Mouse (Mus musculus): ENCODE results near the gene Cdh13. TPM values are rescaled to one million over a fixed set of nuclear protein-coding genes. Genes with fewer than 3 reads are reported as not detected.

Cdh13 gene
- polyA plus RNA-seq, 1 experiment: 4.5 TPM

DNA sequence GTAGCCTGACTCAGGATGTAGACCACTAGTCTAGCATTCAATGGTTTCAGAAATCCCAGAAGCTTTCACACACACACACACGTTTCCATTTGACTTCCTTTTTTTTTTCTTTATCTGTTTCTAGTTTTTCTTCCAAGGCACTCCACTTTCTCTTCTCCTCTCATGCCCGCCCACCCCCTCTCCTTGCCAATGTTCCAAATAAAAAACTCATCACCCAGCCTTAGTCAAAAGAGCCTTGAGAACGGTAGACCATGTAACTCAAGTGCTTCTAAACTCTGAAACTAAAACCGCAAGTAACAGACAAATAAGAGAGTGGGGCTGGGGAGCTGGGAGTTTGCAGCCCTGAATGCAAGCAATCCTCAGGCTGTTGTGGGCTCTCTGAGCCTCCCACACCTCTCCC is 69.5 kb downstream of the Cdh13 start:
- no peak for TF ChIP-seq CTCF (IDR thresholded peaks at IDR 0.05; ENCODE audit: control insufficient read depth, insufficient read depth, insufficient replicate concordance, low read depth, low read length)
- no peak for TF ChIP-seq POLR2A (IDR thresholded peaks at IDR 0.05; ENCODE audit: control insufficient read depth, low read depth, low read length)
- no peaks in the 10 kb centered on the region for H3K4me1 ChIP-seq (ENCODE audit: control insufficient read depth, insufficient read depth, low read length)
- H3K4me3 ChIP-seq (ENCODE audit: control insufficient read depth, low read depth, low read length): no peak overlapping the region
- H3K27ac ChIP-seq (ENCODE audit: control insufficient read depth, insufficient read depth, low read depth, low read length): no peak overlapping the region
- H3K36me3 ChIP-seq (ENCODE audit: control insufficient read depth, insufficient read depth, low read length): no peaks in the 10 kb centered on the region
- H3K27me3 ChIP-seq (ENCODE audit: control insufficient read depth, insufficient read depth, low read length): no peaks in the 10 kb centered on the region

DNA sequence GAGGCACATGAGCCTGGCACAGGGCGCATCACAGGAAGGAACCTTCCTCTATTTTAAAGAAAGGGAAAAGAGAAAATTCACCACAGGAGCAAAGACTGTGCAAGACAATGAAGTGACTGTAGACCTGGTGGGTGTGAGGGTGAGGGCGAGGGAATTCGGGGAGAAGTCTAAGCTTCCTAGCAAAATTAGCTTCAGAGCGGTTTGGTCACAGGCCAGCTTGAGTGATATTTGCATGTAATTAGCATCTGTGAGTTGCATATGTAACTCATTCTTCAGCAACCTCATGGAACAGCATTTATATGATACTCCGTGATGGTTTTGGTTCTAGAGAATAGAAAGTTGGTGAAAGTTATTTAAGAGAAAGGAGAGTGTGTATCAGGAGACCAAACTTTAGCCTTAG is 73.5 kb downstream of the Cdh13 start:
- no peaks in the 10 kb centered on the region for H3K36me3 ChIP-seq (ENCODE audit: control insufficient read depth, insufficient read depth, low read length)
- TF ChIP-seq POLR2A (IDR thresholded peaks at IDR 0.05; ENCODE audit: control insufficient read depth, low read depth, low read length) (no peak), CTCF (IDR thresholded peaks at IDR 0.05; ENCODE audit: control insufficient read depth, insufficient read depth, insufficient replicate concordance, low read depth, low read length) (no peak)
- no peaks in the 10 kb centered on the region for H3K4me1 ChIP-seq (ENCODE audit: control insufficient read depth, insufficient read depth, low read length)
- no peak overlapping the region for H3K4me3 ChIP-seq (ENCODE audit: control insufficient read depth, low read depth, low read length)
- H3K27ac ChIP-seq (ENCODE audit: control insufficient read depth, insufficient read depth, low read depth, low read length): no peak overlapping the region
- H3K27me3 ChIP-seq (ENCODE audit: control insufficient read depth, insufficient read depth, low read length): no peaks in the 10 kb centered on the region

DNA sequence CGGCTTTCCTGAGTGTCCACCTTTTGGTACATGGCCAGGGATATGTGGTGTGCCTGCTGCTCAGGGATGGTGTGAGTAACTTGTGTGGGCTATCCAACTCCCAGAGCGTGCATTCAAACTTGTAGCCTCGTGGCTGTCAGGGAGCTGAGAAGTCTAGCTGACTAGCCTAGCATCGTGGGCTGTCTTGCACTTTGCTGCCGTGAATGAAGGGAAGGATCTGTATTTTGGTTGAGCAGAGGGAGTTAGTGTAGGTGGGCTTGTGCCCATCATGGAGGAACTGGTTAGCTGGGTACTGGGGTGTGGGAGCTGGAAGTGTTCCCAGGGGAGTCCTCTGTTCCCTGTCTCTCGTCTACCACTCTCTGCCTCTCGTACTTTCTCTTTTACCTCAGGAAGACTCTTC is 74.1 kb downstream of the Cdh13 start:
- Histone ChIP-seq H3K4me1 (ENCODE audit: control insufficient read depth, insufficient read depth, low read length) (no peaks in the 10 kb centered on the region), H3K27ac (ENCODE audit: control insufficient read depth, insufficient read depth, low read depth, low read length) (no peak overlapping the region), H3K4me3 (ENCODE audit: control insufficient read depth, low read depth, low read length) (no peak overlapping the region), H3K27me3 (ENCODE audit: control insufficient read depth, insufficient read depth, low read length) (no peaks in the 10 kb centered on the region), H3K36me3 (ENCODE audit: control insufficient read depth, insufficient read depth, low read length) (no peaks in the 10 kb centered on the region)
- TF ChIP-seq CTCF (IDR thresholded peaks at IDR 0.05; ENCODE audit: control insufficient read depth, insufficient read depth, insufficient replicate concordance, low read depth, low read length) (no peak), POLR2A (IDR thresholded peaks at IDR 0.05; ENCODE audit: control insufficient read depth, low read depth, low read length) (no peak)

DNA sequence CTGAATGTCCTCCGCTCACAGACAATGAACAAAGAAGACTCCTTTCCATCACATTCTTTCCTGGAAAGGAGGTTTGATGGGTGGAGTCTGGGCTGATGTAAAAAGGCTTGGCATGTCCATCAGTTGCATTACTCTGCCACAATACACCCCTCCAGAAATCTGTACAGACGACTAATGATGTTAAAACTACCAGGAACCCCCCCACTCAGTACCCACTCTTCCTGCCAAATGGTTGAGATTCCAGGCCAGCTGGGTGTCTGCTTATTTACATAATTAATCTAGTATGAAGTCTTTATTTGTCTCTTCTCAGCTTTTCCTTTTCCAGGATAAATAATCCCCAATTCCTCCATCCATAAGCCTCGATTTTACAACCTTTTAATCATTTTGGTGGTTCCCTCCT is 80.2 kb downstream of the Cdh13 start:
- Histone ChIP-seq H3K27ac (ENCODE audit: control insufficient read depth, insufficient read depth, low read depth, low read length) (no peak overlapping the region), H3K36me3 (ENCODE audit: control insufficient read depth, insufficient read depth, low read length) (no peaks in the 10 kb centered on the region), H3K27me3 (ENCODE audit: control insufficient read depth, insufficient read depth, low read length) (no peaks in the 10 kb centered on the region), H3K4me3 (ENCODE audit: control insufficient read depth, low read depth, low read length) (no peak overlapping the region), H3K4me1 (ENCODE audit: control insufficient read depth, insufficient read depth, low read length) (no peaks in the 10 kb centered on the region)
- TF ChIP-seq CTCF (IDR thresholded peaks at IDR 0.05; ENCODE audit: control insufficient read depth, insufficient read depth, insufficient replicate concordance, low read depth, low read length) (no peak), POLR2A (IDR thresholded peaks at IDR 0.05; ENCODE audit: control insufficient read depth, low read depth, low read length) (no peak)

DNA sequence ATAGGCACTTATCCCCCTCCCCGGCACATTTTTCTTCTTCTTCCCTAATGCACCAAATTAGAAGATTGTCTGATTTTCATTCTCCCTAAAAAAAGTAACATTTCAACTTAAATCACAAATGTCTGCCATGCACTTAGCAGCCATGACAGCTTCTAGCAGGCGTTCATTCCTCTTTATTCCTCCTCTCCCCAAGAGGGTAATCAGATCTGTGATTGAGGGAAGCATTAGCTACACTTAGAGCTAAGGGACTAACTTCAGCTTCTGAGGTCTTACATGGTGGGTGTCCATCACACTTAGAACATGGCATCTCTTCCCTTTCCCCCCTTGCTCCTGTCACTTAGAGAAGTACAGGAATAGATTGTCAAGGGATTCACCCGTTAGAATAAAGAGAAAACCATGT is 89.6 kb downstream of the Cdh13 start:
- no peaks in the 10 kb centered on the region for H3K4me1 ChIP-seq (ENCODE audit: control insufficient read depth, insufficient read depth, low read length)
- H3K36me3 ChIP-seq (ENCODE audit: control insufficient read depth, insufficient read depth, low read length): no peaks in the 10 kb centered on the region

DNA sequence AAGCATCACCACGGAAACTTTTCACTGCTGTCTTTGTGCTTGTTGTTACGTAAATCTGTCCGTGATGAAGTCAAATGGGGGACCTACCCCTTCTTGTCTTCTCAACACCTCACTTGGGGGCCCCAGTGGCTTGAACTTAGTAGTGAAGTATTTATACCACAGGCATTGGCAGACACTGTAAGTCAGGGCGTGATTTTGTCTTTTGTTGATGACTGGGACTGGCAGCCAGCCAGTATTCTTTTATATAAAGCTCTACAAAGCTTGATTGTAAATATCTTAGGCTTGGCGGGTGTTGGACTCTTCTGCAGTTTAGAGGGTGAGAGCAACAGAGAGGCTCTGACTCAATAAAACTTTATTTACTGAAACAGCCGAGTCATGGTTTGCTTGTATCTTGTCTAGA is 91.2 kb downstream of the Cdh13 start:
- TF ChIP-seq CTCF (IDR thresholded peaks at IDR 0.05; ENCODE audit: control insufficient read depth, insufficient read depth, insufficient replicate concordance, low read depth, low read length) (no peak), POLR2A (IDR thresholded peaks at IDR 0.05; ENCODE audit: control insufficient read depth, low read depth, low read length) (no peak)

More for the DNA sequence above, 89.6 kb downstream of the Cdh13 start:
- TF ChIP-seq CTCF (IDR thresholded peaks at IDR 0.05; ENCODE audit: control insufficient read depth, insufficient read depth, insufficient replicate concordance, low read depth, low read length): no peak
- TF ChIP-seq POLR2A (IDR thresholded peaks at IDR 0.05; ENCODE audit: control insufficient read depth, low read depth, low read length): no peak
- Histone ChIP-seq H3K27me3 (ENCODE audit: control insufficient read depth, insufficient read depth, low read length) (no peaks in the 10 kb centered on the region), H3K27ac (ENCODE audit: control insufficient read depth, insufficient read depth, low read depth, low read length) (no peak overlapping the region), H3K4me3 (ENCODE audit: control insufficient read depth, low read depth, low read length) (no peak overlapping the region)

DNA sequence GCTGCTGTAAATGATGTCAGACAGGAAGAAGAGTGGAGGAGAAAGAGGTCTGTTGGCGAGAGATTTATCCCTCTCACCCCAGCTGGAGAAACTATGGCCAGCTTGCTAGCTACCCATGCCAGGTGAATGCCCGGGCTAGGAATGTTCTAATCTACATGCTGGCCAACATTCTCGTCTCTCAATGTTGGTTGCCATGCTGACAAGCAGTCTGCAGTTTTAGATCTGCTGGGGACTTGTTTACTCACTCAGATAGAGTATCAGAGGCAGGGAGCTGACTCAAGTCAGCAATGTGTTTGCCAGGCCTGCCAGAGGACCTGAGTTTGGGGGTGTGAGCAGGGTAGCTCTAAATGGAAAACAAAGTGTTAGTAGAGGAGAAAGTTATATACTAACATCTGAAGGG is 93.3 kb downstream of the Cdh13 start:
- no peak overlapping the region for H3K4me3 ChIP-seq (ENCODE audit: control insufficient read depth, low read depth, low read length)
- no peak for TF ChIP-seq CTCF (IDR thresholded peaks at IDR 0.05; ENCODE audit: control insufficient read depth, insufficient read depth, insufficient replicate concordance, low read depth, low read length)
- TF ChIP-seq POLR2A (IDR thresholded peaks at IDR 0.05; ENCODE audit: control insufficient read depth, low read depth, low read length): no peak
- no peaks in the 10 kb centered on the region for H3K36me3 ChIP-seq (ENCODE audit: control insufficient read depth, insufficient read depth, low read length)
- no peak overlapping the region for H3K27ac ChIP-seq (ENCODE audit: control insufficient read depth, insufficient read depth, low read depth, low read length)
- H3K27me3 ChIP-seq (ENCODE audit: control insufficient read depth, insufficient read depth, low read length): no peaks in the 10 kb centered on the region
- no peaks in the 10 kb centered on the region for H3K4me1 ChIP-seq (ENCODE audit: control insufficient read depth, insufficient read depth, low read length)

More for the DNA sequence above, 91.2 kb downstream of the Cdh13 start:
- Histone ChIP-seq H3K27ac (ENCODE audit: control insufficient read depth, insufficient read depth, low read depth, low read length) (no peak overlapping the region), H3K36me3 (ENCODE audit: control insufficient read depth, insufficient read depth, low read length) (no peaks in the 10 kb centered on the region), H3K27me3 (ENCODE audit: control insufficient read depth, insufficient read depth, low read length) (no peaks in the 10 kb centered on the region), H3K4me1 (ENCODE audit: control insufficient read depth, insufficient read depth, low read length) (no peaks in the 10 kb centered on the region), H3K4me3 (ENCODE audit: control insufficient read depth, low read depth, low read length) (no peak overlapping the region)

DNA sequence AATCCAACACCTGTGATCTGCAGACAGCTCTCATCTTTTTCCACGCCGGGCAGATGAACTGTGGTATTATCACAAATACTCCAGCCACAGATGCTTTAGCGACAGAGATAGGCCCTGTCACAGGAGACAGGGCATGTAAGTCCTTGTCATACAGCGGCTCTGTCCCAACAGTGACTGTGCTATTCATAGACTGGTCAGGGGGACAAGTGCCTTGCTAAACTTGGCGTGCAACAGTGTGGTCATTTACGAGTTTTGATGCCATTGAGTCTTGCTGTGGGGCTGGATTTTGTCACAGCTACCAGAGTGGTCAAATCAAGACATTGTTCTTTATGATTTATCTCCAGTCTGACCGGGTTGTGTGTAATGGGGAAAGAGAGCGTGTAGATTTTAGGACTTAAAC is 95.5 kb downstream of the Cdh13 start:
- Histone ChIP-seq H3K4me3 (ENCODE audit: control insufficient read depth, low read depth, low read length) (no peak overlapping the region), H3K27me3 (ENCODE audit: control insufficient read depth, insufficient read depth, low read length) (no peaks in the 10 kb centered on the region), H3K36me3 (ENCODE audit: control insufficient read depth, insufficient read depth, low read length) (no peaks in the 10 kb centered on the region), H3K27ac (ENCODE audit: control insufficient read depth, insufficient read depth, low read depth, low read length) (no peak overlapping the region), H3K4me1 (ENCODE audit: control insufficient read depth, insufficient read depth, low read length) (no peaks in the 10 kb centered on the region)
- TF ChIP-seq CTCF (IDR thresholded peaks at IDR 0.05; ENCODE audit: control insufficient read depth, insufficient read depth, insufficient replicate concordance, low read depth, low read length): no peak
- TF ChIP-seq POLR2A (IDR thresholded peaks at IDR 0.05; ENCODE audit: control insufficient read depth, low read depth, low read length): no peak
